Mouse (Mus musculus): ENCODE data around the gene Gm42674.

DNA sequence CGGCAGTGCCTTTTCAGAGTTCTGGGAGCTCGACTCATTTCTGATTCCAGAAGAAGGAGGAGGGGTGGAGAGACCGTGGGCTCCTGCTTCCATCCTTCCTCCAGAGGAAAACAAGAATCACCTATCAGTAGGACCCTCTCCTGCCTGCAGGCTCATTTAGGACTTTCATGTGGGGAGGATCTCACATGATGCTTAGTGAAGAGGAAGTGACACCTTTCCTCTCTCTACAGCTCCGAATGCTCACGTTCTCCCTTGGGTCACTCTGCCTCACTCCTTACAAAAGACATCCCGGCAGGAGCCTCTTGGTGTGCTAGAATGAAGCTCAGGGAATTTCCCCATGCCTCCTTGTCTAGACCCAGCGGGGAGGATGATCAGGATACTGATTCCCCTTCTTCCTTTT is 19.8 kb downstream of the Gm42674 start:
- TF ChIP-seq MAFK (IDR thresholded peaks at IDR 0.05; ENCODE audit: insufficient replicate concordance, low read length) (no peak), POLR2A (IDR thresholded peaks at IDR 0.05; ENCODE audit: low read depth, low read length) (no peak)
